Mouse (Mus musculus): ENCODE data around the gene Gpr12.

GRCm38 (mm10) chr5:146628804-146629203, 43.8 kb upstream of the Gpr12 start:
- TF ChIP-seq POLR2A (IDR thresholded peaks at IDR 0.05; ENCODE audit: extremely low read depth, insufficient read depth, low read length), result no peak
- no peak for TF ChIP-seq CTCF (IDR thresholded peaks at IDR 0.05; ENCODE audit: low read depth, low read length)
